Mouse (Mus musculus) ES-CJ7 (cell line): ENCODE data around the gene Xpo6.
A peak's percentile ranks its signal among the peaks of the same experiment; 100 is the strongest.

ENCODE experiments used
- DNase-seq: peaks from one replicate; pipeline ENCODE4 v3.0.0; 2011; ENCODE audit warnings: low read depth, low spot score

Gene Xpo6

GRCm38 (mm10) chr7:126200178-126200996, at the start of gene Xpo6:
Xpo6 (minus strand) TSS chr7:126200501.
- peak; percentile 95 for DNase-seq

GRCm38 (mm10) chr7:126249986-126250385, 49.7 kb upstream of the Xpo6 start:
- DNase-seq: no peak

GRCm38 (mm10) chr7:126249146-126249545, 48.8 kb upstream of the Xpo6 start:
- DNase-seq: no peak

- DNase-seq: no peak
These were observed 48.4 kb upstream of the Xpo6 start for GRCm38 (mm10) chr7:126248641-126249141.

- no peak for DNase-seq
These were observed 47.8 kb upstream of the Xpo6 start for GRCm38 (mm10) chr7:126248088-126248487.

- DNase-seq: no peak
These were observed 44.0 kb upstream of the Xpo6 start for GRCm38 (mm10) chr7:126244168-126244750.

GRCm38 (mm10) chr7:126240814-126241360, 40.6 kb upstream of the Xpo6 start:
- no peak for DNase-seq

- no peak for DNase-seq
These were observed 36.5 kb upstream of the Xpo6 start for GRCm38 (mm10) chr7:126236794-126237192.

- no peak for DNase-seq
These were observed 35.9 kb upstream of the Xpo6 start for GRCm38 (mm10) chr7:126236083-126236793.

- no peak for DNase-seq
These were observed 34.3 kb upstream of the Xpo6 start for GRCm38 (mm10) chr7:126234611-126235010.

GRCm38 (mm10) chr7:126232345-126233071, 32.2 kb upstream of the Xpo6 start:
- DNase-seq: no peak

GRCm38 (mm10) chr7:126230357-126231148, 30.3 kb upstream of the Xpo6 start:
- no peak for DNase-seq

GRCm38 (mm10) chr7:126226136-126226535, 25.8 kb upstream of the Xpo6 start:
- DNase-seq: peak; percentile 92

- peak; percentile 19 for DNase-seq
These were observed 22.5 kb upstream of the Xpo6 start for GRCm38 (mm10) chr7:126222753-126223152.

GRCm38 (mm10) chr7:126220611-126221010, 20.3 kb upstream of the Xpo6 start:
- peak; percentile 72 for DNase-seq

- DNase-seq: peak; percentile 92
These were observed 18.0 kb upstream of the Xpo6 start for GRCm38 (mm10) chr7:126218311-126218710.

GRCm38 (mm10) chr7:126216867-126217266, 16.6 kb upstream of the Xpo6 start:
- DNase-seq: peak; percentile 88

GRCm38 (mm10) chr7:126210856-126211255, 10.6 kb upstream of the Xpo6 start:
- DNase-seq: no peak

- DNase-seq: peak; percentile 80
These were observed 670 bp upstream of the Xpo6 start for GRCm38 (mm10) chr7:126200997-126201345.

GRCm38 (mm10) chr7:126199691-126200102, 604 bp downstream of the Xpo6 start:
- peak; percentile 58 for DNase-seq

- no peak for DNase-seq
These were observed 1.4 kb downstream of the Xpo6 start for GRCm38 (mm10) chr7:126198926-126199325.
